Mouse (Mus musculus): ENCODE measurements around the gene Dffb. TPM values are rescaled to one million over a fixed set of nuclear protein-coding genes. Genes with fewer than 3 reads are reported as not detected.

Dffb gene
- 14.1 and 15.3 TPM in 2 replicates for polyA plus RNA-seq (2015; fragmentation: Nextera tagmentation; extraction: Ambion mirVana)

- WGBS, result under 1% methylated on average over 68 of the region's 68 CpGs
- H3K9ac ChIP-seq, result peak within 1 kb of the TSS; percentile 92
- H3K4me1 ChIP-seq (replicated peaks), result peaks cover 15% of the 10 kb centered on the region; the same call in 1 of the 2 replicates
- peak within 1 kb of the TSS; percentile 91 for H3K4me2 ChIP-seq (replicated peaks)
- H3K4me3 ChIP-seq (replicated peaks), result peak within 1 kb of the TSS; percentile 89
- peak within 1 kb of the TSS; percentile 60 for H3K27ac ChIP-seq
- H3K27me3 ChIP-seq (replicated peaks), result no peaks in the 10 kb centered on the region
- no peaks in the 10 kb centered on the region for H3K36me3 ChIP-seq
- peak; percentile 98 for ATAC-seq
- H3K9me3 ChIP-seq, result no peaks in the 10 kb centered on the region
Measured at GRCm38 (mm10) chr4:153974431-153975291, at the start of gene Dffb, which contains the start of gene Cep104. Gene Dffb, minus strand, starts transcription at chr4:153975126. Gene Cep104, plus strand, starts transcription at chr4:153975194.

- peak overlapping the region; percentile 58 for H3K4me3 ChIP-seq (replicated peaks)
- peak; percentile 65 for ATAC-seq
- H3K4me2 ChIP-seq (replicated peaks), result peak overlapping the region; percentile 78
- H3K27ac ChIP-seq, result peak overlapping the region; percentile 82
- no peaks in the 10 kb centered on the region for H3K27me3 ChIP-seq (replicated peaks)
- H3K9ac ChIP-seq, result peak overlapping the region; percentile 67; the same call in 1 of the 2 replicates
- no peaks in the 10 kb centered on the region; the same call in 1 of the 2 replicates for H3K9me3 ChIP-seq
- WGBS, result 6% methylated on average over 8 of the region's 8 CpGs
- H3K36me3 ChIP-seq, result peaks cover 24% of the 10 kb centered on the region; the same call in 1 of the 2 replicates
- H3K4me1 ChIP-seq (replicated peaks), result peaks cover 39% of the 10 kb centered on the region
Measured at GRCm38 (mm10) chr4:154023754-154024601, 49.1 kb upstream of the Dffb start.

GRCm38 (mm10) chr4:154022844-154023243, 47.9 kb upstream of the Dffb start:
- Histone ChIP-seq H3K4me2 (replicated peaks) (peak overlapping the region; percentile 78), H3K27ac (peak overlapping the region; percentile 82), H3K27me3 (replicated peaks) (no peaks in the 10 kb centered on the region), H3K9ac (0 out of 2 replicates have a peak overlapping the region, but pooled peaks have one; percentile 8), H3K4me1 (replicated peaks) (peaks cover 39% of the 10 kb centered on the region), H3K4me3 (replicated peaks) (no peak overlapping the region), H3K9me3 (no peaks in the 10 kb centered on the region; the same call in 1 of the 2 replicates), H3K36me3 (peaks cover 35% of the 10 kb centered on the region)
- 47% methylated on average over 4 of the region's 4 CpGs for WGBS
- ATAC-seq, result no peak

- Histone ChIP-seq H3K9ac (0 out of 2 replicates have a peak overlapping the region, but pooled peaks have one; percentile 8), H3K4me3 (replicated peaks) (no peak overlapping the region), H3K36me3 (peaks cover 37% of the 10 kb centered on the region), H3K27me3 (replicated peaks) (no peaks in the 10 kb centered on the region), H3K4me1 (replicated peaks) (peaks cover 39% of the 10 kb centered on the region), H3K9me3 (no peaks in the 10 kb centered on the region; the same call in 1 of the 2 replicates), H3K4me2 (replicated peaks) (0 out of 2 replicates have a peak overlapping the region, but pooled peaks have one; percentile 78), H3K27ac (peak overlapping the region; percentile 82)
- no peak for ATAC-seq
- 72% methylated on average over 4 of the region's 4 CpGs for WGBS
Measured at GRCm38 (mm10) chr4:154022407-154022806, 47.5 kb upstream of the Dffb start.

- Histone ChIP-seq H3K4me3 (replicated peaks) (no peak overlapping the region), H3K27me3 (replicated peaks) (no peaks in the 10 kb centered on the region), H3K9ac (no peak overlapping the region), H3K9me3 (no peaks in the 10 kb centered on the region; the same call in 1 of the 2 replicates), H3K27ac (no peak overlapping the region), H3K4me2 (replicated peaks) (no peak overlapping the region), H3K4me1 (replicated peaks) (peaks cover 39% of the 10 kb centered on the region), H3K36me3 (peaks cover 47% of the 10 kb centered on the region)
- 87% methylated on average over 9 of the region's 9 CpGs for WGBS
- no peak for ATAC-seq
Measured at GRCm38 (mm10) chr4:154021432-154021831, 46.5 kb upstream of the Dffb start.

- Histone ChIP-seq H3K9me3 (no peaks in the 10 kb centered on the region; the same call in 1 of the 2 replicates), H3K4me3 (replicated peaks) (no peak overlapping the region), H3K4me2 (replicated peaks) (no peak overlapping the region), H3K4me1 (replicated peaks) (peaks cover 26% of the 10 kb centered on the region), H3K9ac (no peak overlapping the region), H3K27me3 (replicated peaks) (no peaks in the 10 kb centered on the region), H3K36me3 (peaks cover 56% of the 10 kb centered on the region), H3K27ac (no peak overlapping the region)
- ATAC-seq, result no peak
- WGBS, result 67% methylated on average over 7 of the region's 7 CpGs
Measured at GRCm38 (mm10) chr4:154019571-154019970, 44.6 kb upstream of the Dffb start.

GRCm38 (mm10) chr4:154015476-154015875, 40.5 kb upstream of the Dffb start:
- no peak for ATAC-seq
- Histone ChIP-seq H3K4me3 (replicated peaks) (no peak overlapping the region), H3K27ac (no peak overlapping the region), H3K9me3 (no peaks in the 10 kb centered on the region), H3K9ac (no peak overlapping the region), H3K4me1 (replicated peaks) (peaks cover 17% of the 10 kb centered on the region), H3K27me3 (replicated peaks) (no peaks in the 10 kb centered on the region), H3K36me3 (peaks cover 41% of the 10 kb centered on the region), H3K4me2 (replicated peaks) (no peak overlapping the region)
- 92% methylated on average over 11 of the region's 11 CpGs for WGBS

- Histone ChIP-seq H3K4me1 (replicated peaks) (peaks cover 17% of the 10 kb centered on the region), H3K9me3 (no peaks in the 10 kb centered on the region), H3K27me3 (replicated peaks) (no peaks in the 10 kb centered on the region), H3K4me3 (replicated peaks) (peak overlapping the region; percentile 99), H3K27ac (peak overlapping the region; percentile 37; the same call in 1 of the 2 replicates), H3K9ac (peak overlapping the region; percentile 90), H3K4me2 (replicated peaks) (peak overlapping the region; percentile 90), H3K36me3 (peaks cover 18% of the 10 kb centered on the region)
- 3% methylated on average over 54 of the region's 55 CpGs for WGBS
- ATAC-seq, result peak; percentile 1; the same call in 1 of the 2 replicates
Measured at GRCm38 (mm10) chr4:154012132-154012882, 37.4 kb upstream of the Dffb start.

GRCm38 (mm10) chr4:154011646-154012089, 36.7 kb upstream of the Dffb start, which contains the start of gene Lrrc47:
Gene Lrrc47, plus strand, starts transcription at chr4:154011731.
- WGBS, result under 1% methylated on average over 59 of the region's 59 CpGs
- peak; percentile 97 for ATAC-seq

GRCm38 (mm10) chr4:154010907-154011645, 36.1 kb upstream of the Dffb start:
- peaks cover 13% of the 10 kb centered on the region for H3K36me3 ChIP-seq
- H3K9ac ChIP-seq, result peak overlapping the region; percentile 90
- no peaks in the 10 kb centered on the region for H3K27me3 ChIP-seq (replicated peaks)
- ATAC-seq, result peak; percentile 64
- peaks cover 17% of the 10 kb centered on the region for H3K4me1 ChIP-seq (replicated peaks)
- 29% methylated on average over 13 of the region's 13 CpGs for WGBS
- H3K27ac ChIP-seq, result 0 out of 2 replicates have a peak overlapping the region, but pooled peaks have one; percentile 18
- H3K4me3 ChIP-seq (replicated peaks), result peak overlapping the region; percentile 99
- no peaks in the 10 kb centered on the region for H3K9me3 ChIP-seq
- peak overlapping the region; percentile 90 for H3K4me2 ChIP-seq (replicated peaks)

More at GRCm38 (mm10) chr4:154011646-154012089, 36.7 kb upstream of the Dffb start, which contains the start of gene Lrrc47:
- H3K36me3 ChIP-seq, result peaks cover 12% of the 10 kb centered on the region
- H3K4me3 ChIP-seq (replicated peaks), result peak within 1 kb of the TSS; percentile 99
- H3K4me1 ChIP-seq (replicated peaks), result peaks cover 17% of the 10 kb centered on the region
- H3K4me2 ChIP-seq (replicated peaks), result peak within 1 kb of the TSS; percentile 90
- H3K27me3 ChIP-seq (replicated peaks), result no peaks in the 10 kb centered on the region
- H3K9ac ChIP-seq, result peak within 1 kb of the TSS; percentile 90
- peak within 1 kb of the TSS; percentile 37; the same call in 1 of the 2 replicates for H3K27ac ChIP-seq
- no peaks in the 10 kb centered on the region for H3K9me3 ChIP-seq
